Mouse (Mus musculus): ENCODE measurements around the gene Hunk. TPM values are rescaled to one million over a fixed set of nuclear protein-coding genes. Genes with fewer than 3 reads are reported as not detected.

The Hunk gene
- polyA plus RNA-seq, 1 experiment: 0.71 TPM

DNA sequence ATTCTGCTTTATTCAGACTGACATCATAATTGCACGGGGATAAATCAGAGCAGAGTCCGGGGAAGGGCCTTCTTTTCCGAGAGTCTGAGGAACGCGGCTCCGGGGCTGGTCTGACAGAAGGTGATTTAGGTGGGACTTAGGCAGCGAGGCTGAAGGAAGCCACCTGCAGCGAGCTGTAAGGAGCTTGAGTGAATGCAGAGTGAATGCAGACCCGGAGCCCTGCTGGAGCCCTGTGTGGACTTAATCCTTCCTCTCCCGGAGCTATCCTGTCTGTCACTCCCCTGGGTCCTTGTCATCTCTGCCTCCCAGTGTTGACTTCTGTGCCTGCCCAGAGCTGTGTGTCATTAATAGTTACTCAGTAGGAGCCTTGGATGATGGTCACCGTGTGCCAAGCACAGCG is 32.8 kb downstream of the Hunk start:
- no peak overlapping the region for H3K4me3 ChIP-seq (ENCODE audit: insufficient read depth, poor library complexity, severe bottlenecking)

DNA sequence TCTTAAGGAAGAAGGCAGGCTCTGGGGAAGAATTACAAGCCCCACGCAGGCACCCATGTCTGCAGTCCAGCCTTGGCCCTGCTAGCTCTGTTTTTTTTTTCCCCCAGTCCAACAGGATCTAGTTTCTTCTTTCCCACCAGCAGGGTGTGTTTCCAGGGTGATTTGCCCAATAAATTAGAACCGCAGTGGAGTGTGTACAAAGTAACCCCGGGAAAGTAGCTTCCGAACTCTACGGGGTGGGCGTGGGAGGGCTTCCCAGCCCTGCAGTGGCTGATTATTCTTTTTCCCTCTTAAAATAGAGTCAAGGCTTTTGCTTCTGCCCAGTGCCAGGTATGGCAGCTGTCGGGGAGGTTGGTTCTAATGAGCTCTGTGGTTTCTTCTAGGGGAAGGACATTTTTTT is 35.3 kb downstream of the Hunk start:
- H3K36me3 ChIP-seq (ENCODE audit: control insufficient read depth, insufficient read depth): no peaks in the 10 kb centered on the region
- H3K4me3 ChIP-seq (ENCODE audit: insufficient read depth, poor library complexity, severe bottlenecking): no peak overlapping the region

More for the DNA sequence above, 32.8 kb downstream of the Hunk start:
- Histone ChIP-seq H3K79me3 (ENCODE audit: low read depth) (no peaks in the 10 kb centered on the region), H3K27me3 (ENCODE audit: control insufficient read depth, insufficient read depth, insufficient read length) (no peaks in the 10 kb centered on the region), H3ac (ENCODE audit: control insufficient read depth, insufficient read length, low read depth) (no peak overlapping the region), H3K79me2 (ENCODE audit: control insufficient read depth, insufficient read depth) (no peaks in the 10 kb centered on the region), H3K36me3 (ENCODE audit: control insufficient read depth, insufficient read depth) (no peaks in the 10 kb centered on the region)
- TF ChIP-seq MYOD1 (IDR thresholded peaks at IDR 0.05; ENCODE audit: control insufficient read depth, insufficient read length, low read depth): no peak
- TF ChIP-seq CTCF (IDR thresholded peaks at IDR 0.05; ENCODE audit: control insufficient read depth, insufficient read depth, insufficient read length): no peak
- no peak for TF ChIP-seq CEBPB (IDR thresholded peaks at IDR 0.05; ENCODE audit: low read depth)
- no peak for TF ChIP-seq USF1 (IDR thresholded peaks at IDR 0.05; ENCODE audit: low read depth)
- TF ChIP-seq FOSL1 (IDR thresholded peaks at IDR 0.05; ENCODE audit: insufficient read depth, low read length, poor library complexity, severe bottlenecking): no peak

GRCm38 (mm10) chr16:90421551-90421950 is 35.7 kb downstream of the Hunk start:
- H3K4me3 ChIP-seq (ENCODE audit: insufficient read depth, poor library complexity, severe bottlenecking): no peak overlapping the region
- H3K79me3 ChIP-seq (ENCODE audit: low read depth): no peaks in the 10 kb centered on the region
- no peak overlapping the region for H3ac ChIP-seq (ENCODE audit: control insufficient read depth, insufficient read length, low read depth)
- H3K79me2 ChIP-seq (ENCODE audit: control insufficient read depth, insufficient read depth): no peaks in the 10 kb centered on the region
- H3K36me3 ChIP-seq (ENCODE audit: control insufficient read depth, insufficient read depth): no peaks in the 10 kb centered on the region
- TF ChIP-seq USF1 (IDR thresholded peaks at IDR 0.05; ENCODE audit: low read depth) (no peak), FOSL1 (IDR thresholded peaks at IDR 0.05; ENCODE audit: insufficient read depth, low read length, poor library complexity, severe bottlenecking) (no peak), MYOD1 (IDR thresholded peaks at IDR 0.05; ENCODE audit: control insufficient read depth, insufficient read length, low read depth) (no peak), MYOG (IDR thresholded peaks at IDR 0.05; ENCODE audit: control insufficient read depth, extremely low read depth, insufficient read length) (no peak), MAX (IDR thresholded peaks at IDR 0.05) (no peak), CEBPB (IDR thresholded peaks at IDR 0.05; ENCODE audit: low read depth) (no peak), CTCF (IDR thresholded peaks at IDR 0.05; ENCODE audit: control insufficient read depth, insufficient read depth, insufficient read length) (no peak)
- no peaks in the 10 kb centered on the region for H3K27me3 ChIP-seq (ENCODE audit: control insufficient read depth, insufficient read depth, insufficient read length)

More for the DNA sequence above, 35.3 kb downstream of the Hunk start:
- Histone ChIP-seq H3K79me2 (ENCODE audit: control insufficient read depth, insufficient read depth) (no peaks in the 10 kb centered on the region), H3K79me3 (ENCODE audit: low read depth) (no peaks in the 10 kb centered on the region), H3ac (ENCODE audit: control insufficient read depth, insufficient read length, low read depth) (no peak overlapping the region), H3K27me3 (ENCODE audit: control insufficient read depth, insufficient read depth, insufficient read length) (no peaks in the 10 kb centered on the region)
- TF ChIP-seq USF1 (IDR thresholded peaks at IDR 0.05; ENCODE audit: low read depth) (no peak), MYOD1 (IDR thresholded peaks at IDR 0.05; ENCODE audit: control insufficient read depth, insufficient read length, low read depth) (no peak), CTCF (IDR thresholded peaks at IDR 0.05; ENCODE audit: control insufficient read depth, insufficient read depth, insufficient read length) (no peak), CEBPB (IDR thresholded peaks at IDR 0.05; ENCODE audit: low read depth) (no peak), MAX (IDR thresholded peaks at IDR 0.05) (no peak), MYOG (IDR thresholded peaks at IDR 0.05; ENCODE audit: control insufficient read depth, extremely low read depth, insufficient read length) (no peak), FOSL1 (IDR thresholded peaks at IDR 0.05; ENCODE audit: insufficient read depth, low read length, poor library complexity, severe bottlenecking) (no peak)

GRCm38 (mm10) chr16:90422108-90422529 is 36.3 kb downstream of the Hunk start:
- Histone ChIP-seq H3K79me3 (ENCODE audit: low read depth) (no peaks in the 10 kb centered on the region), H3K27me3 (ENCODE audit: control insufficient read depth, insufficient read depth, insufficient read length) (no peaks in the 10 kb centered on the region), H3K79me2 (ENCODE audit: control insufficient read depth, insufficient read depth) (no peaks in the 10 kb centered on the region), H3K4me3 (ENCODE audit: insufficient read depth, poor library complexity, severe bottlenecking) (no peak overlapping the region), H3ac (ENCODE audit: control insufficient read depth, insufficient read length, low read depth) (no peak overlapping the region), H3K36me3 (ENCODE audit: control insufficient read depth, insufficient read depth) (no peaks in the 10 kb centered on the region)
- TF ChIP-seq CEBPB (IDR thresholded peaks at IDR 0.05; ENCODE audit: low read depth) (no peak), MYOD1 (IDR thresholded peaks at IDR 0.05; ENCODE audit: control insufficient read depth, insufficient read length, low read depth) (no peak), USF1 (IDR thresholded peaks at IDR 0.05; ENCODE audit: low read depth) (no peak), FOSL1 (IDR thresholded peaks at IDR 0.05; ENCODE audit: insufficient read depth, low read length, poor library complexity, severe bottlenecking) (no peak), CTCF (IDR thresholded peaks at IDR 0.05; ENCODE audit: control insufficient read depth, insufficient read depth, insufficient read length) (no peak), MAX (IDR thresholded peaks at IDR 0.05) (no peak), MYOG (IDR thresholded peaks at IDR 0.05; ENCODE audit: control insufficient read depth, extremely low read depth, insufficient read length) (no peak)

DNA sequence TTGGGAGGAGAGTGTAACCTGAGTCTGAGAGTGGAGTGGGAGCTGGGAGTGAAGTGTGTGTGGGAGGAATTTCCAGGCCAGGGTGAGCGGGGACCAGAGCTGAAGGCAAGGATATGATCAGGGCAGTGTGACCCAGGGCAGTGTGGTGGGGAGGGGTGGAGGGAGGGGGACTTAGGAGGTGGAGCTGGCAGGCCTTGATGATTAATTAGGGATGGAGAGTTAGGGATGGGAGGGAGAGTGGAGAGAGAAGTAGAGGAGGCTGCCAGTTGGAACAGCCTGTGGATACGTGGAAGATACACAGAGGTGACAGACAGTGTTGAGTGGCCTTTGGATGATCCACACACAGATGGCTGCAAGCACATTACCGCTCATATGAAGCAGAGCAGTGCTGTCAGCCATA is 38.1 kb downstream of the Hunk start:
- Histone ChIP-seq H3K4me3 (ENCODE audit: insufficient read depth, poor library complexity, severe bottlenecking) (no peak overlapping the region), H3K27me3 (ENCODE audit: control insufficient read depth, insufficient read depth, insufficient read length) (no peaks in the 10 kb centered on the region), H3ac (ENCODE audit: control insufficient read depth, insufficient read length, low read depth) (no peak overlapping the region), H3K79me3 (ENCODE audit: low read depth) (no peaks in the 10 kb centered on the region), H3K79me2 (ENCODE audit: control insufficient read depth, insufficient read depth) (no peaks in the 10 kb centered on the region), H3K36me3 (ENCODE audit: control insufficient read depth, insufficient read depth) (no peaks in the 10 kb centered on the region)
- no peak for TF ChIP-seq MYOD1 (IDR thresholded peaks at IDR 0.05; ENCODE audit: control insufficient read depth, insufficient read length, low read depth)

- Histone ChIP-seq H3K36me3 (ENCODE audit: control insufficient read depth, insufficient read depth) (no peaks in the 10 kb centered on the region), H3K4me3 (ENCODE audit: insufficient read depth, poor library complexity, severe bottlenecking) (no peak overlapping the region), H3K79me3 (ENCODE audit: low read depth) (no peaks in the 10 kb centered on the region), H3K27me3 (ENCODE audit: control insufficient read depth, insufficient read depth, insufficient read length) (no peaks in the 10 kb centered on the region), H3K79me2 (ENCODE audit: control insufficient read depth, insufficient read depth) (no peaks in the 10 kb centered on the region), H3ac (ENCODE audit: control insufficient read depth, insufficient read length, low read depth) (no peak overlapping the region)
- TF ChIP-seq FOSL1 (IDR thresholded peaks at IDR 0.05; ENCODE audit: insufficient read depth, low read length, poor library complexity, severe bottlenecking) (no peak), CTCF (IDR thresholded peaks at IDR 0.05; ENCODE audit: control insufficient read depth, insufficient read depth, insufficient read length) (no peak), CEBPB (IDR thresholded peaks at IDR 0.05; ENCODE audit: low read depth) (no peak), MYOG (IDR thresholded peaks at IDR 0.05; ENCODE audit: control insufficient read depth, extremely low read depth, insufficient read length) (no peak), MYOD1 (IDR thresholded peaks at IDR 0.05; ENCODE audit: control insufficient read depth, insufficient read length, low read depth) (no peak), USF1 (IDR thresholded peaks at IDR 0.05; ENCODE audit: low read depth) (no peak)
Observed at GRCm38 (mm10) chr16:90424391-90424790, 38.6 kb downstream of the Hunk start.
